Mouse (Mus musculus) small intestine, adult 2 months (tissue): ENCODE data around the gene 9130213A22Rik. TPM values are rescaled to one million over a fixed set of nuclear protein-coding genes. Genes with fewer than 3 reads are reported as not detected.

Source experiments
- H3K27ac ChIP-seq: fragments of 200-500 bp; 2 replicates; pipeline ENCODE4 v1.5.1; 2012; ENCODE audit warnings: low read depth, low read length, control low read depth, inconsistent platforms; ENCODE audit not compliant: insufficient read depth
- H3K27me3 ChIP-seq: fragments of 200-500 bp; 2 replicates; pipeline ENCODE4 v1.6.1; 2012; ENCODE audit warnings: mild to moderate bottlenecking, moderate library complexity, low read length, inconsistent platforms; ENCODE audit not compliant: control insufficient read depth, insufficient read depth
- H3K36me3 ChIP-seq: fragments of 200-500 bp; 2 replicates; pipeline ENCODE4 v1.6.1; 2012; ENCODE audit warnings: mild to moderate bottlenecking, low read length, control low read depth, inconsistent platforms; ENCODE audit not compliant: control insufficient read depth, insufficient read depth
- H3K4me1 ChIP-seq: fragments of 200-500 bp; 2 replicates; pipeline ENCODE4 v1.6.1; 2012; ENCODE audit warnings: low read length, inconsistent platforms, mixed read lengths; ENCODE audit not compliant: control insufficient read depth, insufficient read depth, insufficient read length
- H3K4me3 ChIP-seq: fragments of 200-500 bp; 2 replicates; pipeline ENCODE4 v1.5.1; 2012; ENCODE audit warnings: low read depth, mild to moderate bottlenecking, control low read depth, inconsistent platforms, low read length, moderate library complexity
- CTCF ChIP-seq: fragments of 200-500 bp; IDR thresholded peaks from 2 replicates; pipeline ENCODE4 v1.5.1; 2012; ENCODE audit warnings: low read depth, mild to moderate bottlenecking, control low read depth, inconsistent platforms, low read length, moderate library complexity, mixed read lengths; ENCODE audit not compliant: insufficient replicate concordance, insufficient read length; ENCODE audit errors: extremely low read depth
- POLR2A ChIP-seq: fragments of 200-500 bp; IDR thresholded peaks from 2 replicates; pipeline ENCODE4 v1.6.1; 2012; ENCODE audit warnings: low read depth, mild to moderate bottlenecking, control low read depth, inconsistent platforms, low read length, moderate library complexity
- WGBS: fragments of 180-500 bp; shearing (Covaris S2); methylation state at CpG from one replicate; pipeline ENCODE4 v1.1.7; 2018; 5-methylcytosine and 5-hydroxymethylcytosine counted together
- polyA plus RNA-seq: library from polyadenylated mRNA; depleted of rRNA; stranded (reverse); fragments of >200 nt; gene quantifications from 2 replicates; pipeline ENCODE4 v1.2.3, GENCODE M21; 2012; rRNA removed

The 9130213A22Rik gene
- polyA plus RNA-seq, result 0.29 and 0.38 TPM in 2 replicates

DNA sequence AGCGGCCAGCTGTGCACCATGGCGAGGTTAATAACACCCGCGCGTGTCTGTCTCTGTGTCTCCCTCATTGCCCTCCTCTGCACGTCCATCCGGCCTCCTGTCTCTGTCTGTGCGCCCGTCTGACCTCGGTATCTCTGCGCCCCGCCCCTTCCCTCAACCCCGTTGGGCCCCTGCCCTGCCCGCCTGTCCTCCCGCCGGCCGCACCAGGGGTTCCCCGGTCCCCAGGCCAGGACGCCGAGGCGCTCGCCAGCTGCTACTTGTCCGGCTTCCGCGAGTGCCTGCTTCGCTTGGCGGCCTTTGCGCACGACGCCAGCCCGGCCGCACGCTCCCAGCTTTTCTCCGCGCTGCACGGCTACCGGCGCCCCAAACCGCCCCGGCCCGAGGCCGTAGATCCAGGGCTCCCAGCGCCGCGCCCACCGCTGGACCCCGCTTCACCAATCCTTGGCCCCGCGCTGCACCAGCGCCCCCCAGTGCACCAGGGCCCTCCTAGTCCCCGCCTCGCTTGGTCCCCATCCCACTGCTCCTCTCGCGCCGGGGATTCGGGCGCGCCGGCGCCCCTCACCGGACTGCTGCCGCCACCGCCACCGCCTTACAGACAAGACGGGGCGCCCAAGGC is at the start of gene 9130213A22Rik:
TSS of gene 9130213A22Rik (minus strand) at position 254 of the 616 bp plus-strand sequence.
- Histone ChIP-seq H3K4me3 (peak within 1 kb of the TSS; percentile 63), H3K27me3 (no peaks in the 10 kb centered on the region), H3K36me3 (no peaks in the 10 kb centered on the region), H3K4me1 (peaks cover 5% of the 10 kb centered on the region), H3K27ac (peak within 1 kb of the TSS; percentile 35; the same call in 1 of the 2 replicates)
- under 1% methylated on average over 64 of the region's 66 CpGs for WGBS
- TF ChIP-seq POLR2A (no peak), CTCF (peak; percentile 31; the same call in 1 of the 2 replicates)

DNA sequence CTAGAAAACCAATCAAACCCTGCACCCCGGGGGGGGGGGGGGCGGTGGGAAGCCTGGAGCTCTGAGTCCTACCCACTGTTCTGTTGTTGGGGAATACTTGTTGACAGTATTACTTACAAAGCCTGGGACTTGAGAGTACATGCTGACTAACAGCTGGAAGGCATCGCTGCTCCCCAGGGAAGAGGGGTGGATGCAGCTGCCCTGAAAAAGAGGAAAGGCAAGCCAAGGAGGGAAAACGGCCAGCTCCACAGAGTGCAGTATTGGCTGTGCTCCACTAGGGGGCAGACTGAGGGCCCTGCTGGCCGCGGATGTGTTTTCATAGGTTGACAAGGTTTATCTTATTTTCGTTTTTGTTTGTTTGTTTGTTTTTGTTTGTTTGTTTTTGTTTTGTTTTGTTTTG is 49.2 kb upstream of the 9130213A22Rik start:
- Histone ChIP-seq H3K27me3 (no peaks in the 10 kb centered on the region), H3K27ac (no peak overlapping the region), H3K4me3 (no peak overlapping the region), H3K4me1 (no peaks in the 10 kb centered on the region), H3K36me3 (no peaks in the 10 kb centered on the region)
- no peak for TF ChIP-seq POLR2A
- peak; percentile 77; the same call in 1 of the 2 replicates for TF ChIP-seq CTCF
- 27% methylated on average over 7 of the region's 7 CpGs for WGBS

DNA sequence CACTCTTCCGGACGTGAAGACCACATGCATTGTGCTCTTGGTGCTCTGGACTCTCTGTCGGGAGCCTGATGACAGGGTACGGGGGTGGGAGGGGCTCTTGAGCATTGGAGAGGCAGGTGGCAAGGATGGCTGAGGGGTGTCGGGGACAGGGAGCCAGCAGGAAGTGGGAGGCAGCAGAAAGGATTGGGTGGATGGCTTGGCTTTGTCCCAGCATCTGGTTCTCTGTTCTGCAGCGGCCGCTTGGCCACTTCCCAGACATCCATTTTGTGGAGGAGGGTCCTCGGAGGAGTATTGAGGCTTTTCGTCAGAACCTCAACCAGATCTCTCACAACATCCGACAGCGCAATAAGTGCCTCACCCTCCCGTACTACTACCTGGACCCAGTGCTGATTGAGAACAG is 46.9 kb upstream of the 9130213A22Rik start:
- WGBS, result 80% methylated on average over 12 of the region's 12 CpGs
- no peaks in the 10 kb centered on the region for H3K4me1 ChIP-seq
- H3K27me3 ChIP-seq, result no peaks in the 10 kb centered on the region
- H3K4me3 ChIP-seq, result no peak overlapping the region
- H3K36me3 ChIP-seq, result no peaks in the 10 kb centered on the region
- no peak overlapping the region for H3K27ac ChIP-seq
- no peak for TF ChIP-seq POLR2A
- TF ChIP-seq CTCF, result no peak

DNA sequence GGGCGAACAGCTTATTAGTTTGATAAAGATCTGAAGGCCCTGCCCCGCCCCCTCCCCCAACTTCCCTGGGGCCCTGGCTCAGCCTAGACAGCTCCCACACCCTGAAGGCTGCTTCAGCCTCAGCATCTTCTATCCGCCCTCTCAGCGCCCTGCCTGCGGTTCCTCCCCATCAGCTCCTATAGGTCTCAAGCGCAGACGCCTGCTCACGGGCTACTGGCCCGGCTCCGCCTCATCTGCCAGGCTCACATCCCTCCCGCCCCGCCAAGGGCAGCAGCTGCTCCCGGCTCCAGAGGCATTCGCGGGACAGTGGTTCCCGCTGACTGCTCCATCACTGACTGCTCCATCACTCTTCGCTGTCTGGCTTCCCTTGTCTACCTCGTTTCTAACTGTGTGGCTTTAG is 34.4 kb upstream of the 9130213A22Rik start, which contains the start of gene Alox12b:
TSS of gene Alox12b (plus strand) at position 190 of the 400 bp plus-strand sequence.
- WGBS, result 4% methylated on average over 18 of the region's 18 CpGs
- no peaks in the 10 kb centered on the region for H3K4me1 ChIP-seq
- no peak within 1 kb of the TSS for H3K4me3 ChIP-seq
- H3K27me3 ChIP-seq, result peaks cover 9% of the 10 kb centered on the region
- TF ChIP-seq POLR2A (no peak), CTCF (no peak)
- H3K27ac ChIP-seq, result no peak within 1 kb of the TSS
- H3K36me3 ChIP-seq, result no peaks in the 10 kb centered on the region

DNA sequence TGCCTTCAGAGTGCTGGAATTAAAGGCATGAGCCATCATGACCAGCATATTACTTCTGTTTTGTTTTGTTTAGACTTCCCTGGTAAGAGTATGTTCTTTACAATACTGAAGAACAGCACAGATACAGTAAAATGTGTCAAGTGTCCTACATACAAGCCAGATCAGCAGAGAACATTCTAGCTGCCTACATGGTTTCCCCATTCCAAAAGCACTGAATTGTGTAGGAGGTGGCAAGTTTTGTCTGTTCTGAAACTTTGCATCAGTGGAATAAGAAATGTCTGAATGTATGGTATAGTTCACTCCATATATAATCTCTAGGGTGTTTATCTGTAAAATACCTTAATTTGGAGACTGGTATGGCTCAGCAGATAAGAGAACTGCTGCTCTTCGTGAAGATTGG is 33.0 kb upstream of the 9130213A22Rik start:
- Histone ChIP-seq H3K27me3 (peaks cover 15% of the 10 kb centered on the region), H3K4me1 (no peaks in the 10 kb centered on the region), H3K27ac (no peak overlapping the region), H3K36me3 (no peaks in the 10 kb centered on the region), H3K4me3 (no peak overlapping the region)
- WGBS, result 10% methylated on average over 1 of the region's 1 CpGs
- no peak for TF ChIP-seq POLR2A
- TF ChIP-seq CTCF, result no peak

DNA sequence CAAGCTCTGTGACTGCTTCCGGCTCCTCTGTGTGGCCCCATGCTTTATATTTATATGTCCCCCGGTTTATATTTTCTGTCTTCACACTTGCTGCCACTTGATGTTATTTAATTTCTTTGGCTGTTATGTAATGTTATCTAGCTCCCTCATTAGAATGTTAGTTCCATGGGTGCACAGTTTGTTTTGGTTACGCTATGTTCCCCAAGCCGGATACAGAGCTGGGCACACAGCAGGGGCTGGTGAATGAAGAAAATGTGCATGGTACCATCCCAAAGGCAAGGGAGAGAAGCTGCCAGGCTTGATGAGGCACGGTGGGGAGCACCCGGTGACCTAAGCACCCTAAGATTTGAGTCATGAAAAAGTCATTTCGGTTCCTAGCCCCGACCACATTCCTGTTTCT is 31.4 kb upstream of the 9130213A22Rik start:
- H3K27ac ChIP-seq, result no peak overlapping the region
- H3K27me3 ChIP-seq, result peaks cover 15% of the 10 kb centered on the region
- no peak for TF ChIP-seq CTCF
- TF ChIP-seq POLR2A, result no peak
- H3K4me1 ChIP-seq, result no peaks in the 10 kb centered on the region
- H3K4me3 ChIP-seq, result no peak overlapping the region
- H3K36me3 ChIP-seq, result no peaks in the 10 kb centered on the region
- 73% methylated on average over 8 of the region's 8 CpGs for WGBS

DNA sequence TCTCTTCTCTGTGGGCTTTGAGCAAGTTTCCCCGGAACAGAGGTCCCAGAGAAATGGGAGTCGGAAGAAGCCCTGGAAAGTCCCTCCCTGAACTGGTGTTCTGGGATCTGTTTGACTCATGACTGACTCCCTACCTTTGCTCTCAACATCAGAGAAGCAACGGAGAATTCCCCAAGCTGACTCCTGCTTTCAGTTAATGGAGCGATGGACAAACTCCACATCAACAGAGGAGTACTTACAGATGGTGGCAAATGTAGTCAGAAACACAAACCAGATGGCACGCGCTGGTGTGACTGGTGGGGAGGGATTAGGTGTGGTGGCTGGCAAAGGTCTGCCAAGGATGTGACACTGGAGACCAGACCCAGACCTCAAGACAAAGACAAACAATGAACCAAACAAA is 28.6 kb upstream of the 9130213A22Rik start:
- WGBS, result 48% methylated on average over 6 of the region's 6 CpGs
- Histone ChIP-seq H3K36me3 (no peaks in the 10 kb centered on the region), H3K4me3 (peak overlapping the region; percentile 7; the same call in 1 of the 2 replicates), H3K4me1 (no peaks in the 10 kb centered on the region), H3K27ac (no peak overlapping the region), H3K27me3 (peaks cover 5% of the 10 kb centered on the region)
- TF ChIP-seq CTCF (no peak), POLR2A (no peak)
